Mouse (Mus musculus) neural tube, embryonic 11.5 days (tissue): Measurements from ENCODE around the gene Spen. TPM values are rescaled to one million over a fixed set of nuclear protein-coding genes. Genes with fewer than 3 reads are reported as not detected.

Experiments used
- ATAC-seq: fragments of 200-750 bp; cut with Nextera tagmentation; 2 replicates; pipeline ENCODE4 v1.8.0; 2017; ENCODE audit warnings: moderate number of reproducible peaks, mild to moderate bottlenecking, moderate TSS enrichment, moderate library complexity; ENCODE audit not compliant: insufficient read depth, low FRiP score, low TSS enrichment
- DNase-seq: peaks from one replicate; pipeline ENCODE4 v3.0.0-alpha.2; 2015; ENCODE audit warnings: low spot score
- H3K27ac ChIP-seq: fragments of 300-500 bp; sonication (generic); 2 replicates; pipeline ENCODE4 v1.5.1; 2014; ENCODE audit warnings: low read depth, mild to moderate bottlenecking, low read length
- H3K27me3 ChIP-seq: fragments of 300-500 bp; sonication (generic); 2 replicates; pipeline ENCODE4 v1.6.1; 2014; ENCODE audit warnings: mild to moderate bottlenecking, low read length, mixed read lengths; ENCODE audit not compliant: control insufficient read depth, insufficient read depth
- H3K36me3 ChIP-seq: fragments of 300-500 bp; sonication (generic); 2 replicates; pipeline ENCODE4 v1.6.1; 2014; ENCODE audit warnings: mild to moderate bottlenecking, low read length, moderate library complexity, mixed read lengths; ENCODE audit not compliant: control insufficient read depth, insufficient read depth
- H3K4me1 ChIP-seq: fragments of 300-500 bp; sonication (generic); 2 replicates; pipeline ENCODE4 v1.6.1; 2014; ENCODE audit warnings: low read length, mixed read lengths; ENCODE audit not compliant: control insufficient read depth, insufficient read depth
- H3K4me2 ChIP-seq: fragments of 300-500 bp; sonication (generic); 2 replicates; pipeline ENCODE4 v1.6.1; 2014; ENCODE audit warnings: low read depth, mild to moderate bottlenecking, moderate library complexity
- H3K4me3 ChIP-seq: fragments of 300-500 bp; sonication (generic); 2 replicates; pipeline ENCODE4 v1.5.1; 2014; ENCODE audit warnings: low read depth, low read length
- H3K9ac ChIP-seq: fragments of 300-500 bp; sonication (generic); 2 replicates; pipeline ENCODE4 v1.6.1; 2014; ENCODE audit warnings: mild to moderate bottlenecking, low read length
- H3K9me3 ChIP-seq: fragments of 300-500 bp; sonication (generic); 2 replicates; pipeline ENCODE4 v1.6.1; 2016; ENCODE audit warnings: low read length; ENCODE audit not compliant: control insufficient read depth
- WGBS: fragments of 180-500 bp; shearing (Covaris S2); extraction: QIAGEN DNeasy Blood & Tissue Kit; methylation state at CpG from one replicate; pipeline ENCODE4 v1.1.7; 2014; 5-methylcytosine and 5-hydroxymethylcytosine counted together
- polyA plus RNA-seq: library from polyadenylated mRNA; unstranded; fragments of >200 nt; fragmentation: Nextera tagmentation; extraction: Ambion mirVana; gene quantifications from 2 replicates; pipeline ENCODE4 v1.2.1, GENCODE M21; 2014

Spen gene
- polyA plus RNA-seq, 1 experiment from 2014 or later, result 16.2 TPM

GRCm38 (mm10) chr4:141468576-141468975 is 69.8 kb downstream of the Spen start:
- DNase-seq (no peak), ATAC-seq (no peak)
- Histone ChIP-seq H3K27me3 (no peaks in the 10 kb centered on the region), H3K4me3 (no peak overlapping the region), H3K4me1 (0 out of 2 replicates have a peak, but pooled peaks cover 3% of the 10 kb centered on the region), H3K9me3 (no peaks in the 10 kb centered on the region), H3K9ac (no peak overlapping the region), H3K36me3 (peaks cover 65% of the 10 kb centered on the region), H3K27ac (no peak overlapping the region), H3K4me2 (no peak overlapping the region)
- WGBS, result 78% methylated on average over 10 of the region's 10 CpGs

GRCm38 (mm10) chr4:141467581-141467927 is 70.8 kb downstream of the Spen start:
- Histone ChIP-seq H3K27ac (no peak overlapping the region), H3K9me3 (no peaks in the 10 kb centered on the region), H3K4me1 (no peaks in the 10 kb centered on the region), H3K27me3 (no peaks in the 10 kb centered on the region), H3K9ac (no peak overlapping the region), H3K36me3 (peaks cover 60% of the 10 kb centered on the region), H3K4me2 (no peak overlapping the region), H3K4me3 (no peak overlapping the region)
- DNase-seq (no peak), ATAC-seq (no peak)
- WGBS, result 91% methylated on average over 6 of the region's 6 CpGs

GRCm38 (mm10) chr4:141466844-141467580 is 71.4 kb downstream of the Spen start:
- Histone ChIP-seq H3K9ac (no peak overlapping the region), H3K36me3 (peaks cover 57% of the 10 kb centered on the region), H3K4me2 (no peak overlapping the region), H3K4me3 (no peak overlapping the region), H3K4me1 (no peaks in the 10 kb centered on the region), H3K27me3 (no peaks in the 10 kb centered on the region), H3K27ac (no peak overlapping the region), H3K9me3 (no peaks in the 10 kb centered on the region)
- no peak for ATAC-seq
- WGBS, result 90% methylated on average over 15 of the region's 15 CpGs
- DNase-seq, result no peak

GRCm38 (mm10) chr4:141466289-141466795 is 72.1 kb downstream of the Spen start:
- Histone ChIP-seq H3K9me3 (no peaks in the 10 kb centered on the region), H3K4me2 (no peak overlapping the region), H3K27me3 (no peaks in the 10 kb centered on the region), H3K4me3 (no peak overlapping the region), H3K9ac (no peak overlapping the region), H3K4me1 (no peaks in the 10 kb centered on the region), H3K27ac (no peak overlapping the region), H3K36me3 (peaks cover 51% of the 10 kb centered on the region)
- WGBS, result 94% methylated on average over 16 of the region's 16 CpGs
- ATAC-seq (no peak), DNase-seq (no peak)

GRCm38 (mm10) chr4:141465512-141466288 is 72.7 kb downstream of the Spen start:
- Histone ChIP-seq H3K27me3 (no peaks in the 10 kb centered on the region), H3K4me1 (no peaks in the 10 kb centered on the region), H3K9ac (no peak overlapping the region), H3K9me3 (no peaks in the 10 kb centered on the region), H3K36me3 (peaks cover 49% of the 10 kb centered on the region), H3K4me2 (no peak overlapping the region), H3K4me3 (no peak overlapping the region), H3K27ac (no peak overlapping the region)
- no peak for DNase-seq
- no peak for ATAC-seq
- WGBS, result 92% methylated on average over 34 of the region's 34 CpGs

- Histone ChIP-seq H3K4me3 (no peak overlapping the region), H3K4me2 (no peak overlapping the region), H3K27ac (no peak overlapping the region), H3K27me3 (no peaks in the 10 kb centered on the region), H3K9me3 (no peaks in the 10 kb centered on the region), H3K4me1 (no peaks in the 10 kb centered on the region), H3K9ac (no peak overlapping the region), H3K36me3 (peaks cover 40% of the 10 kb centered on the region)
- no peak for ATAC-seq
- DNase-seq, result no peak
- 77% methylated on average over 16 of the region's 16 CpGs for WGBS
Observed at GRCm38 (mm10) chr4:141464722-141465121, 73.7 kb downstream of the Spen start.

GRCm38 (mm10) chr4:141463472-141463871 is 74.9 kb downstream of the Spen start:
- Histone ChIP-seq H3K27me3 (no peaks in the 10 kb centered on the region), H3K4me1 (0 out of 2 replicates have a peak, but pooled peaks cover 2% of the 10 kb centered on the region), H3K9me3 (no peaks in the 10 kb centered on the region), H3K9ac (no peak overlapping the region), H3K4me2 (no peak overlapping the region), H3K4me3 (no peak overlapping the region), H3K36me3 (peaks cover 35% of the 10 kb centered on the region), H3K27ac (no peak overlapping the region)
- ATAC-seq (no peak), DNase-seq (no peak)
- WGBS, result 88% methylated on average over 14 of the region's 14 CpGs

- H3K36me3 ChIP-seq, result peaks cover 24% of the 10 kb centered on the region
- peak overlapping the region; percentile 34; the same call in 1 of the 2 replicates for H3K27ac ChIP-seq
- no peak for ATAC-seq
Observed at GRCm38 (mm10) chr4:141461576-141461975, 76.8 kb downstream of the Spen start.

More at GRCm38 (mm10) chr4:141461576-141461975, 76.8 kb downstream of the Spen start:
- Histone ChIP-seq H3K9me3 (no peaks in the 10 kb centered on the region), H3K4me3 (no peak overlapping the region), H3K9ac (no peak overlapping the region), H3K27me3 (no peaks in the 10 kb centered on the region), H3K4me2 (no peak overlapping the region), H3K4me1 (peaks cover 8% of the 10 kb centered on the region; the same call in 1 of the 2 replicates)
- WGBS, result 89% methylated on average over 12 of the region's 12 CpGs
- no peak for DNase-seq
